Mouse (Mus musculus) liver, postnatal 0 days (tissue): ENCODE results near the gene Cln5.

Source experiments
- CTCF ChIP-seq: sonication (generic); IDR thresholded peaks from 2 replicates; pipeline ENCODE4 v1.5.1; 2016; ENCODE audit warnings: antibody characterized with exemption, low read depth
- EP300 ChIP-seq: IDR thresholded peaks from 2 replicates; pipeline ENCODE4 v1.6.1; 2016; ENCODE audit warnings: antibody characterized with exemption, low read depth, mild to moderate bottlenecking

GRCm38 (mm10) chr14:103079209-103079977 lies 9.4 kb downstream of the Cln5 start:
- TF ChIP-seq CTCF (no peak), EP300 (no peak)
